Mouse (Mus musculus) lung, adult 18-20 months (tissue): ENCODE data around the gene Nploc4.

Experiments used
- DNase-seq, 2 experiments: peaks; one replicate each; pipeline ENCODE4 v3.0.0; 2022; ENCODE audit warnings: mixed read lengths in 2 of 2

Nploc4 gene

DNA sequence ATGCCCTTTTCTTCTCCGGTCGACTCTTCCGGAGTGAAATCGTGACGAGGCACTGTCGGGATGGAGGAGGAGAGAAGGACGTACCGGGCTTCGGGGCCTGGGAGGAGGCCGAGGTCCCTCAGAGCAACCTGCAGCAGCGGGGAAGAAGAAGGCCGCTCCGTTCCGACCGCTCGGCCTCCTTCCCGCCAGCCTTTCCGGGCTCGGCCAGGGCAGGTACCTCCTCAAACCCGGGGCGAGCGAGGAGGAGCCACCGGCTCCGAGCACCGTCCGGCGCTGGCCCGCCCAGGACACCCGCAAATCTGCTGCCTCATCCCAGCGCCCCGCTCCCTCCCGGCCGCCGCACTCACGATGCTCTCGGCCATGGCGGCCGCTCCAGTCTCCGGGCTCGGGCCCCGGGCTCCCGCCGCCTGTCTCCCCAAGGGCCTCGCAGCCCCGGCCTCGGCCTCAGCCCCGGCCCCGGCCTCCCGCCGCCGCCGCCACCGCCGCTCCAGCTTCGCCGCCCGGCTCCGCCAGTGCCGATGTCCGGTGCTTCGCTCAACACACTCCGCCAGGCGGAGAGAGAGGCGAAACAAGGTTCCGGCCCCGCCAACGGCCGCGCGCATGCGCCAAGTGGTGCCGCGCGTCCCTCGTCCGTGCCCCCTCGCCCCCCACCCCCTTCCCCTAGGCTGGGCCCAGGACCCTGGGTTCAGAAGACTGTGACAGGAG, at the start of gene Nploc4:
Gene Nploc4, minus strand, starts transcription at position 557 of the 705 bp plus-strand sequence.
- DNase-seq: peak; percentile 86 to 89

DNA sequence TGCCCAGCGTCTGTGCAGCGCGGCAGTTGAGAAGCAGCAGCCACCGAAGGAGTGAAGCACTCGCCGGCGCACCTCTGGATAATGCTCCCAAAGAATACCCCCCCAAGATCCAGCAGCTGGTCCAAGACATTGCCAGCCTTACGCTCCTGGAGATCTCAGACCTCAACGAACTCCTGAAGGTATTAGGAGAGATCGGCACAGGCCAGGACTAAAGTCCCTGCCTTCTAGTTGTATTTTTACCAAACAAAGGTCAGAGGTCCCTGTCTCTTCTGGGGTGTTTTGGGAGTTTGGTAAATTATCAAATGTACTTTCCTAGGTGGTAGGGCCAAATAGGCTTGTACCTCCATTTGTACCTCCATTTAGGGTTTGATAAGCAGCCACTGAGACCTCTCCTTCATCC, 47.7 kb upstream of the Nploc4 start:
- no peak for DNase-seq

DNA sequence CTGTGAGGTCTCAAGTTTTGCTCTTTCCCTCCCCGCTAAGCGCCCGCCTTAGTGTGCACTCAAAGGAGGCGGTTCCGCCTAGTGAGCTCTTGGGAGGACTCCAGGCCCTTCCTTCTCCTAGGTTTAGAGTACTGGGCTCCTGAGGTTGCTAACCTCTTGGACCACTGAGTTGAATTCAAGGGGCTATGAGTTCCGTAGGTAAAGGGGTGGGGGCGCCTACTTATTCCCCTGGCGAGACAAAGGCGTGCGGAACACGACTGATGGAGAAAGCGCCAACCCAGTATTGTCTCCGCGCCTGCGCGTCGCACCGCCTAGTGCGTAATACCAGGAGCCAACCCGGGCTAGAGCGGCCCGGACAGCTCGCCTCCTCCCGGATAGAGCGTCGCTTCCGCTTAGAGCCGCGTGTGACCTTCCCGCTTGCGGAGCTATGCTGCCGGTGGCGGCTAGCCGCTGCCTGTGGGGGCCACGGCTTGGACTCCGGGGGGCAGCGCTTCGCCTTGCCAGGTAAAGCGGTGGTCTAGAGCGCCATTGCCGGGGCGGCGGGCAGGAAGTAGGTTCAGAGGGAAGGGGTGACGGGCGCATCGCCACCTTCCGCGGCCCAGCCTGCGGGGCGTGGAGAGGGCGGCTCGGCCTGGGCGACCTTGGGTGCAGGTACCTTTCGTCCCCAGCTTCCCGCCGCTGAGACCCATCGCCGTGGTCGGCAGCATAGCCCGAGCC, 46.9 kb upstream of the Nploc4 start, which contains the start of gene Mrpl12:
Gene Mrpl12, plus strand, starts transcription at position 349 of the 717 bp plus-strand sequence.
- DNase-seq: peak; percentile 87 to 90

DNA sequence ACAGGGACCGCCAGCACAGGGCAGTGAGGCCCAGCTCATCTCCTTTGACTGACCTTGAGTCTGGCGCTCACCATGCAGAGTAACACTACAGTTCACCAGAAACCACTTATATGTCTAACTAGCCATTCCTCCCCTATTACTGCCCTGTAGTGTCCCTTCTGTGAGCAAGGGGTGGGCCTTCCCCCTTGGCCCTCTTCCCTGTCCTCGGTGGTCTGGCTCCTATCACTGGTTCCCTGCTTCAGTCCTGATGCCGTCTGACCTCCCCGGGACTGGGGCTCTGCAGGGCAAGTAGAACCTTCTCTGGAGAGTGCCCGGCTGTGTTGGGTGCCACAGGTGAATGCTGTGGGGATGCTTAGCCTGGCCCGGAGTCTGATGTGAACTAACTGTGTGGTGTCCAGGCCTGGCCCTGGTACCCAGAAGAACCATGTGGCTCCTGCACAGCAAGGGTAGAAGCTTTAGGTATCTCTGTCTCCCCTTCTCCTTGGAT, 46.0 kb upstream of the Nploc4 start:
- DNase-seq: no peak

DNA sequence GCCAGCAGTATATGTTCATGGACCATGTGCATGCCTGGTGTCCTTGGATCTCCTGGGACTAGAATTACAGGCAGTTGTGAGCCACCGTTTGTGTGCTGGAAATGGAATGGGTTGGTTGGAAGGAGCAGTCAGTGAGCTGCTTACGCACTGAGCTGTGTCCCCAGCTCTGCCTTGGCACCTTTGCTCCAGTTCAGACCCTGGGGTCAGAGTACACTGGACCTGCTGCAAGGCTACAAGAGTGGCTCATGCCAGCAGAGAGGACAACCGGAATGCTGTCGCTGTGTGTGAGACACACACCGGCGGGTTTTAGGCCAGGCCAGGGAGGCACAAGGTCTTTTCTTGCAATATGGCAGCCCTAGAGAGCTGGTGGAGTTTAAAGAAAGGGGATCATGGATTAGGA, 34.5 kb upstream of the Nploc4 start:
- DNase-seq: no peak

DNA sequence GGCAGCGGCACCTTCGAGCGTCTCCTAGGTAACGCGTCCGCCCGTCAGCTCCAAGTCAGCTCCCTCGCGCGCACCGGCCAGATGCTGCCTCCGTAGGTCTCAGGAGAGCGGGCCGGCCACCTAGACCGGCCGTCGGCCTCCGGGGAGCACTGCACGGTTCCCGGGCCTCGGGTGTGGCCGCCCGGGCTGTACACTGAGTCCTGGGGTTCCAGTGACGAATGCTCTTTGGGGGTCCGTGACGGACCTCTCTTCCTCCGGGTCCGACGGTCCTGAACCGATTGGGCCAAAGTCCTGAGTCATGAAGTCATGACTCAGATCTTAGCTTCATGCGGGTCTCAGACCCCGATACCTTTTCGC, 30.2 kb upstream of the Nploc4 start:
- no peak for DNase-seq

DNA sequence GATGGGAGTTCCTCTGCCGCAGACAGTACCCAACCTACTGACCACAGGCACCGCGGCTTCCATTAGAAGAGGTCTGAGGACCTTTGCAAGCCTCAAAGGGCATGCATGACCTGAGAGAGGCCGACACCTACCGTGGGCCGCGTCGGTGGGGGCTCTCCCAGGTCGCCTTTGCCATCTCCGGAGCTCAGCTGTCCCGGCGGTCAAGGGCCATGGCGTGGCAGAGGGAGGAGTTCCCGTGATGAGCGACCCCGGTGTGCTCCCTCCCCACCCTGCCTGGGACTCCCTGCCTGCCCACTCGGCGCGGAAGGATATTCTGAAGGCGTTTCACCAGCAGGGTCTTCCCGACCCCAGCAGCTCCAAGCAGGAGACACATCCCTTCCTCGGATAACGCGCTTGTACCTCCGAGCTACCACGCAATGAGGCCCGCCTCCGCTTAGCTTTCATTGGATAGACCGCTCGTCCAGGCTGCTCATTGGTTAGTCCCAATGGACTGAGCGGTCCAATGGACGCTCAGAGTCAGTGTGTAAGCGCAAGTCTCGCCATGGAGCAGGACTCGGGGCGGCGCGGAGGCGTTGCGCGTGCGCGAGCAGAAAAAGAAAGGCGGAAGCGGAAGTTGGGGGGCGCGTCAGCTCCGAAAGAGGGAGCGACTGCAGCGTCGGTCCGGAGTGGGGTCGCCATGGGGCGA, 29.7 kb upstream of the Nploc4 start, which contains the start of gene Arl16:
Gene Arl16, minus strand, starts transcription at position 557 of the 685 bp plus-strand sequence.
- peak; percentile 95 to 96 for DNase-seq

DNA sequence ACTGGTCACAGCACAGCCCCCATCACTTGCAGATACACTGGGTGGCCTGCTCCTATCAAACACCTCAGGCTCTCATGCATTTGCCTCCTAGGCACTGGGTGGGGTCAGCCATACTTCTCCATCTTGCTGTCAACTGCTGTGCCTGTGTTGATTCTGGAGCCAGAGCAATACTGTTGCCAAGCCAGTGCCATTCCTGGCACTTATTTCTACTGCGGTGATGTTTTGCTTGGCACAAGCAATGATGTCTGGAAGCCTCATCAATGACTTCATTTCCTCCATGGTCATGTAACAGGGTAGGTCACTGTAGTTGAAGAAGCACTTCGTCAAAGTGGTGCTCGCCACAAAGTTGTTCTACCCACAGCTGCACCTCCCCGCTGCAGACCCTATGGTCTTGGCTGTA, 28.0 kb upstream of the Nploc4 start:
- no peak for DNase-seq

DNA sequence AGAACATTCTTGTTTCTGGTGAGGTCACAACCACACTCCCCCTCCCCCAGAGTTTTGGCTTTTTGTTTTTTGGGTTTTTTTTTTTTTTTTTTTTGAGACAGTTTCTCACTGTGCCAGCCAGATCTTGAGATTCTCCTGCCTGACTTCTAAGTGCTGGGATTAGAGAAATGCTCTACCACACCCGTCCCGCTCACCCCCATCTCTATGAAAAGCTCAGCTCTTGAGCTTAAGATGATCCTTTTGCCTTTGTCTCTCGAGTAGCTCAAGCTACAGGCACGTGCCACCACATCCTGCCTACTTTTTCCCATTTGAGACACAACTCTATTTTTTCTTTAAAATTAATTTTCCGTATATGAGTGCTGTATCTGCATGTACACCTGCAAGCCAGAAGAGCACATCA, 26.9 kb upstream of the Nploc4 start:
- no peak for DNase-seq

DNA sequence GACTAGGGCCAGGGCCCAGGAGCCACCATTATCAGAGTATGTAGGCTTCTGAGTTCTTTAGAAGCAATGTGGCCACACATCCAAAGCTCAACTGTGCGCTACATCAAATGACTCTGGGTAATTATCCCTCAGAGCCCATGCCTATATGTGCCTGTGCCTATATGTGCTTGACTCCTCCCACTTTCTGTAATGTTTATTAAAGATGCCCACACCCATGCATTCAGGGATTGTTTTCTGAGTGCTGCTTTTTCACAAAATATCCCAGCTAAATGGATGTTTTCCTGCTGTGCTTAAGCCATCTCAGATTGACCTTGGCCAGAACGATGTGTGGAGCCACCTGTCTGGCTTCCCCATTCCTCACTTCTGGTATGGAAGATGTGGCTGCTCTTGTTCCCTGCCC, 26.0 kb upstream of the Nploc4 start:
- no peak for DNase-seq

DNA sequence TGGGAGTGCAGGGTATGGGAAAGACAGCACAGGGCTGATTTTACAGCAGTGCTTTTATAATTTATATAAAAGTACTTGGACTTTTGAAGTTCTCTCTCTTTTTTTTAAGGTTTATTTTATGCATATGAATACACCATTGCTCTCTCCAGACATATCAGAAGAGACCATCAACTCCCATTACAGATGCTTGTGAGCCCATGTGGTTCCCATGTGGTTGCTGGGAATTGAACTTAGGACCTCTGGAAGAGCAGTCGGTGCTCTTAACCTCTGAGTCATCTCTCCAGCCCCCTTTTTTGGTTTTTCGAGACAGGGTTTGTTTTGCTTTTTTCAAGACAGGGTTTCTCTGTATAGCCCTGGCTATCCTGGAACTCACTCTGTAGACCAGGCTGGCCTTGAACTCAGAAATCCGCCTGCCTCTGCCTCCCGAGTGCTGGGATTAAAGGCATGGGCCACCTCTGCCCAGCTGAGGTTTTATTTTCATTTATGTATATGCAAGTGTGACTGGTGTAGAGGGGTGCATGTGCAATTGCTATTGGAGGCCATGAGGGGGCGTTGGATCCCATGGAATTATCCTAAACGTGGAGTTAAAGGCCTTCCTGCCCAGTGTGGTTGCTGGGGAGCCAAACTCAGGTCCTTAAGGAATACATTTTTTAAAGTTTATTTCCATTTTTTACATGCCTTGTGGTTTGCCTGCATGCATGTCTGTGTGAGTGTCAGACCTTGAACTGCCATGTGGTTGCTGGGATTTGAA, 21.5 kb upstream of the Nploc4 start:
- no peak for DNase-seq

DNA sequence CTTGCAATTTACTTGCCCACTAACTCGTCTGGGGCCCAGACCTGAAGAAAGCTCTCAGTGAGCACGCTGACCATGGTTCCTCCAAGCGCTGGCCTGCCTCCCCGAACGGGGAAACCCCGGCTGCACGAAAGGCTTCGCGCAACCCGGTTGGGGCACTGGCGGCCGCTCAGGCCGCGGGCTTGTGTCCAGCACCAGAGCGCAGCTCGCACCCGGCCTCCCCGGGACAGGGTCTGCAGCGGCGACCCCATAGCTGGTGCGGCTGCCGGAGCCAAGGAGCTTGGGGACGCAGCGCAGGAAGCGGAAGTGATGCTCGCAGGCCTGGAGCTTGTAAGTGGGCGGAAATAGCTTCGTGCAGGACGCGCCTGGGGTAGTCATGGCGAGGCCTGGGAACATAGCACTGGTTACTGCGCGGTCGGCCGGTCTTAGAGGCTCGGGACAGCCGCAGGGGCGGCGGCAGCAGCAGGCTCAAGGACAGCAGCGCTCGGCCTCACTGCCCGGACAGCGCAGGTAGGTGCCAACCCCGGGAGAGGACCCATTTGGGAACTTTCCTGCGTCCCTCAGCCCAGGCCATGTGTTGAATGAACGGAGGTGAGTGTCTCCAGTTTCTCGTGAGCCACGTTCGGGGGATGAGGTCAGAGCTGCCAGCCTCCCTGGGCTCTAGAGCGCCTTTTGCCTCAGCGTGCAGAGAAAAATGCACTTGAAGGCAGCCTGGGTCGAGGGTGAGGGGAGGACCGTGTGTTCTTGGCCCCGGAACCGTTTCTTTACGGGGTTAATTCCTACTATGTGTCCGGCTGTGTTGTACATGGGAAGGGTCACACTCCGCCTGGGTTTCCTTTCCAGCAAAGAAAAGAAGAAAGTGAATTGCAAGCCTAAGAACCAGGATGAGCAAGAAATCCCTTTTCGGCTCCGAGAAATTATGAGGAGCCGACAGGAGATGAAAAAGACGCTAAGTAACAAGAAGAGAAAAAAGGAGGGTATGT, 20.6 kb upstream of the Nploc4 start, which contains the start of the genes Oxld1 and Ccdc137:
Gene Oxld1, minus strand, starts transcription at position 297 of the 980 bp plus-strand sequence.
Gene Ccdc137, plus strand, starts transcription at position 344 of the 980 bp plus-strand sequence.
- peak; percentile 72 to 77 for DNase-seq

DNA sequence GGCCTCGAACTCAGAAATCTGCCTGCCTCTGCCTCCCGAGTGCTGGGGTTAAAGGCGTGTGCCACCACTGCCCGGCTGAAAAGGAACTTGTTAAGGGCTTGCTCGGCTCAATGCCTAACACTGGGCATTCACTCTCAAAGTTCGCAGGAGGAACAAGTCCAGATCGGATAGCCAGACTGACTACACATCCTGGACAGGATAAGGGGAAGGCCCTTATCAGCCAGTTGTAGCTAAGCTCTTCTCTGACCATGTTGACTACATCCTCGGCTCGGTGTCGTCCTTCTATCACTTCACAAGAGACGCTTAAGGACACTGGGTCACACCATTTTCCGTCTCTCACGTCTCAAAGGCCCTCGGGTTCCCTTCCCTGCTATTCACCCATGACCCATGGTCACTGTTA, 19.9 kb upstream of the Nploc4 start:
- DNase-seq: no peak

DNA sequence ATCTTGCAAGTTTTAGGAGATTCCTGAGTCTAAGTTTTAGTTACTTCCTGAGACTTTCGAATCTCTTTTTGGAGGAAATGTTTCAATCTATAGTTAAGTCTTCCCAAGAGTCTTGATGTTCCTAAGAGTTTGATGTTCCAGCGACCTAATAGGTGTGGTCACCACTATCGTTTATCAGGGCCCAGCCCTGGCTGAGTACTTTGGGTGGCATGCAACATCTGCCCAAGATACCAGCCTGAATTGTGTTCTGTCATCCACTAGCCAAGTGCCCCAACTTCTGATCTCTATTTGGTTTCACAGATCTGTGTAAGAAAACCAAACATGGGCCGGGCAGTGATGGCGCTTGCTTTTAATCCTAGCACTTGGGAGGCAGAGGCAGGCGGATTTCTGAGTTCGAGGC, 17.9 kb upstream of the Nploc4 start:
- no peak for DNase-seq

DNA sequence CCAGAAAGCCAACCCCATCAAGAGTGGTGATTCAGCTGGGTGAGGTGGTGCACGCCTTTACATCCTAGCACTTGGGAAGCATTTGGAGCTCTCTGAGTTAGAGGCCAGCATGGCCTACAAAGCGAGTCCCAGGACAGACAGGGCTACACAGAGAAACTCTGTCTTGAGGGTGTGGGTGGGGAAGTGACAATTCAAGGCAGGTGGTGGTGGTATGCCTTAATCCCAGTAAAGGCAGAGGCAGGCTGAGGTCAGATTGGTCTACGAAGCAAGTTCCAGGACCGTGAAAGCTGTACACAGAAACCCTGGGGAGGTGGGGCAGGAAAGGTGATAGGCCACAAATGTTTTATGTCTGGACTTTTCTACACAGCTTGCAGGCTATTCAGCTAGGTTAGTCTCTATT, 17.5 kb upstream of the Nploc4 start:
- DNase-seq: no peak

DNA sequence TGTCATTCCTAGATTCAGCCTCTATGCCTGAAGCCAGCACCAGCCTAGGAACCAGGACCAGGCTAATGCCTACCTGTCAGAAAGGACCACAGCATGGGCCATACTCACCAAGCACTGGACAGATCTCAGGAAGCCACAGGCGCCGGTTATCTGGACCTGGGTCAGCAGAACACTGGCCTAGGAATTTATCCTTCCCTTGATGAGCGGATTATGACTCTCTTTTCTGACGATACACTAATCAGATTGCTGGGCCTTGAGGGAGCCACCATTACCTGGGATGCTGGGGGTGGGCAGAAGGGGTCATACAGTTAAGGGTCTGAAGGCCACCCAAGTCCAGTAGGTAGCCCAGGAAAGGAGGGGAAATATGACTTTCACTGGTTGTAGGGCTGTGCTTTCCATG, 15.8 kb upstream of the Nploc4 start, which contains the start of gene Pde6g:
Gene Pde6g, minus strand, starts transcription at position 195 of the 400 bp plus-strand sequence.
- DNase-seq: no peak

DNA sequence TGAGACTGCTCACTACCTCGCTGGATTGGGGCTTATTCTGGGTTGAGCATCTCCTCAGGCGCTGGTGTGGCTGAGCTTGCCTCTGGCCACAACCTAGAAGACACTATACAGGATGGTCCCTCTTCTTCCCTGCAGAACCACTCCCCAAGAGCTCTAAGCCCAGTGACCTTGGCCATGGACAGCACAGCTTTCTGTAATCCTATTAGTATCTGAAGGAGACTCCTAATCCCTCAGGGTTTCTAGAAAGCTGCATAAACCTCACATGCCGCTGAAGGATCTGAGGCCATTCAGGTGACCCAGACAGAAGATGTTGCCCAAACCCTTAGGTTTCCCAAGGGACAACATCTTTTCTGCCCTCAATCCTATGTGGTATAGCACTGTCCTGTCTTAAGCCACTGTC, 14.7 kb upstream of the Nploc4 start:
- DNase-seq: no peak

DNA sequence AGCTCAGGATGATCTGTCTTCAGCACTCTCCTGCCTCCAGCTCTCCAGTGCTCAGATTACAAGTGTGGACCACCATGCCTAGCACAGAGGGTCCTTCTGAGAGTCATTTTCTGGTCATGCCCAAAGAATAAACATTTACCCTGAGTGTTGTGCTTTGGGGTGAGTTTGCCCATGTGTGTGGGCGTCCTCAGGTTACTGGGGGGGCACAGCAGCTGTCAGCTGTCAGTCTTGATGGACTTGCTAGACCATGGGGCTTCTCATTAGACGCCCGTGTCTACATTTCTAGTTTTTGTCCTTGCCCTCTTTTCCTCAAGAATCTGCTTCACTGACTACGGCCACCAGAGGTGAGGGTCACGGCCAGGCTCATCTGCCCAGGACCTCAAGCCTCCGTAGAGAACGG, 9.7 kb upstream of the Nploc4 start:
- DNase-seq: no peak

DNA sequence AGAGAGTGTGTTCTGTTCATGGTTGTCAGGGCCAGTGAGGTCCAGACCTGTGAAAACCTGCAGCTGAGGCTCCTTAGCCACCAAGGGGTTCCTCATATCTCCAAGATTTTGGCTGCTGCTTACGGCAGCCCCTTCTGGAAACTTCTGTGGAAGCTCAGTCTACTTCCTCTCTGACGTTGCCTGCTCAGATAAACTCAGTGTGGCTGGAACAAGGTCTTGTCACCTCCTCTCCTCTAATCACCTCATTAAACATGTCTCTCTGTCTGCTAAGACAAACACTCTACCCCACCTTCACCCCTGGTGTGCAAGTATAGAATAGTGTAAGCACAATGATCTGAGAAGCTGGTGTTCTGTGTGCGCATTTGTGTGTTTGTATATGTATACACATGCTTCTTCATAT, 8.0 kb upstream of the Nploc4 start:
- DNase-seq: no peak

DNA sequence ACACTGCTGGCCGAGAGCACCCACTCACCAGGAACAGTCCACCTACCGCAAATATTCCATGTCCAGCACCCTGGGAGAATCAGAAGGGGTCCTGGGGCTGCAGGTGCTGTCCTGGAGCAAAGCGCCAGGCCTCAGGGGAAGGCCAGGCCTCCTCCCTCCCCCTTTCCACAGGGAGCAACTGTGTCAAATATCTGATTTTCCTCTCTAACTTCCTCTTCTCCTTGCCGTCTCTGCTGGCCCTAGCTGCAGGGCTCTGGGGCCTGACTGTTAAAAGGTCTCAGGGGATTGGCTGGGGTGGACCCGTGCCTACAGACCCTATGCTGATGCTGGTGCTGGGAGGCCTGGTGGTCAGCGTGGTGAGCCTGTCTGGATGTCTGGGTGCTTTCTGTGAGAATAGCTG, 6.6 kb upstream of the Nploc4 start:
- DNase-seq: no peak

DNA sequence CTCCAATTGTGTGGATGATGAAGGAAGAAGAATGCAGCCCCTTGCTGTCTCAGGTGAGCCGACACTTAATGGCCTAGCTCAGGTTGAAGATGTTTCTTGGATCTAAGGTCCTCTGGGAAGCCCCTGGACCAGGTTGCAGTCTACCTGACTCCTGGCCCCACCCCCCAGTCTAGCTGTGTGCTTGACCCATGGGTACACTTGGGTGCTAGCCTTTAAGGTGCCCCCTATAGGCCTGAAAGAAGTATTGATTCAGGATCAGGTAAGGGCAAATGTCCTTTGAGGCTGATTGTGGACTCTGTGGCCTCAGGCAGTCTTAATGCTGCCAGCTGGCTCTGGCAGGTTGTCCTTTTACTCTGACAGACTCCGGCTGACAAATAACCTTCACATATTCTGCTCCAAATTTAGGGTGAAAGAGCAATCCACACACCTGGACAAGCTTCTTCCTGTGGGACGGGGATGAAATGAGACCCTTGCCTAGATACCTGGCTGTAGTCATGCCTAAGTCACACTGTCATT, 5.3 kb upstream of the Nploc4 start:
- no peak for DNase-seq
